Mouse (Mus musculus) embryonic fibroblast, embryonic 13.5 days (primary cell): ENCODE results near the gene Rpp25l.

Experiments used
- CTCF ChIP-seq: IDR thresholded peaks from 2 replicates; pipeline ENCODE4 v1.5.1; 2011; ENCODE audit warnings: mild to moderate bottlenecking, control low read depth, low read length, moderate library complexity, borderline replicate concordance; ENCODE audit not compliant: insufficient read depth
- POLR2A ChIP-seq: IDR thresholded peaks from 2 replicates; pipeline ENCODE4 v1.6.1; 2011; ENCODE audit warnings: low read depth, mild to moderate bottlenecking, control low read depth, low read length, moderate library complexity

DNA sequence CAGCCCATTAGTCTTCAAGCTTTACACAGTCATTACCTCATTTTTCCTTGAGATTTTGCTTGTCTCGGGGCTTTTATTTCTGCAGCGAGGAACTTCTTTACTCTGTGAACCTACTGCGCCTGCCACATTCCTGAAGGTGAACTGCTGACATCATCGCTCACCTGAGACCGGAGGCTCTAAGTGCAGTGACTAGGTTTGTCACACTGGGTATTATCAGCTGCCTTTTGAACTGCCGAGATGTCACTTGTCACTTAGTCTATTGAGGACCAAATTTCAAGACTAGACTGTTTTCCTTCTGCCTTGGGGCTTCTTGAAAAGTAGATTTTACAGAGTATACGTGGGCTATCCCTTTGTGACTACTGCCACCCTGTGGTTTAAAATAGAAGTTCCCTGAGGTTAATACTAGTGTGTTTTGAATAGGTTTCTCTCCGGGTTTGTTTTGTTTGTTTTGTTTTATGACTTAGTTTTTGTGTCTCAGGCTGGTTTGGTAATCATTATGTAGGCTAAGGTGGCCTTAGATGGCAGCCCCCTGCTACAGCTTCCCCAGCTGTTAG is 5.1 kb downstream of the Rpp25l start:
- no peak for TF ChIP-seq CTCF
- no peak for TF ChIP-seq POLR2A
